In genomic region chr1:176997254-176997653, GRCm38 (mm10) we compare ENCODE assay signal across 8 mouse cellular contexts.
A peak's percentile ranks its signal among the peaks of the same experiment; 100 is the strongest.
DNase-seq lines count a peak whose midpoint lies in the region; ATAC-seq and TF ChIP-seq lines count a peak whose summit lies in the region.

No protein-coding gene starts in this region.

- TF ChIP-seq EP300 in liver, postnatal 0 days (IDR thresholded peaks at IDR 0.05; ENCODE audit: low read depth): no peak

- DNase-seq in kidney, postnatal 25 days: no peak
- DNase-seq in hindbrain, embryonic 10.5 days (ENCODE audit: low spot score): no peak
- DNase-seq in liver, postnatal 0 days: no peak
- no peak for DNase-seq in thymus, adult 2 months
- DNase-seq in left cerebral cortex, adult 9 months (ENCODE audit: low spot score in 2 of 2): no peak
- no peak for DNase-seq in left cerebral cortex, postnatal 10 days (ENCODE audit: extremely low spot score in 1 of 2, low spot score in 2 of 2)

- no peaks in the 10 kb centered on the region for H3K36me3 ChIP-seq in kidney, embryonic 14.5 days (ENCODE audit: control insufficient read depth, insufficient read depth, low read length)
- H3K36me3 ChIP-seq in hindbrain, embryonic 10.5 days: no peaks in the 10 kb centered on the region
- H3K36me3 ChIP-seq in liver, postnatal 0 days (replicated peaks; ENCODE audit: insufficient read depth, low read length): no peaks in the 10 kb centered on the region
- no peaks in the 10 kb centered on the region for H3K36me3 ChIP-seq in thymus, adult 2 months (ENCODE audit: control insufficient read depth, insufficient read depth, low read length)

- peaks cover 20% of the 10 kb centered on the region for H3K4me1 ChIP-seq in kidney, embryonic 14.5 days (ENCODE audit: control insufficient read depth, insufficient read depth, low read length)
- peaks cover 32% of the 10 kb centered on the region for H3K4me1 ChIP-seq in bone marrow macrophage, adult 2 months (ENCODE audit: control insufficient read depth, insufficient read depth, low read length)
- peaks cover 89% of the 10 kb centered on the region for H3K4me1 ChIP-seq in hindbrain, embryonic 10.5 days (replicated peaks)
- peaks cover 16% of the 10 kb centered on the region for H3K4me1 ChIP-seq in liver, postnatal 0 days (ENCODE audit: insufficient read depth)
- H3K4me1 ChIP-seq in thymus, adult 2 months (replicated peaks; ENCODE audit: control insufficient read depth, insufficient read depth, low read length): peaks cover 46% of the 10 kb centered on the region

- H3K27me3 ChIP-seq in kidney, embryonic 14.5 days (ENCODE audit: control insufficient read depth, insufficient read depth, low read length): no peaks in the 10 kb centered on the region
- no peaks in the 10 kb centered on the region for H3K27me3 ChIP-seq in hindbrain, embryonic 10.5 days (ENCODE audit: insufficient read depth, poor library complexity, severe bottlenecking)
- H3K27me3 ChIP-seq in liver, postnatal 0 days (ENCODE audit: insufficient read depth, low read length): no peaks in the 10 kb centered on the region
- no peaks in the 10 kb centered on the region for H3K27me3 ChIP-seq in thymus, adult 2 months (ENCODE audit: control insufficient read depth, insufficient read depth, low read length)

- H3K9me3 ChIP-seq in kidney, embryonic 14.5 days (ENCODE audit: control insufficient read depth, low read length): no peaks in the 10 kb centered on the region
- H3K9me3 ChIP-seq in hindbrain, embryonic 10.5 days: no peaks in the 10 kb centered on the region
- no peaks in the 10 kb centered on the region for H3K9me3 ChIP-seq in liver, postnatal 0 days (ENCODE audit: low read length)

- H3K4me3 ChIP-seq in kidney, embryonic 14.5 days (ENCODE audit: low read length): no peak overlapping the region
- no peak overlapping the region for H3K4me3 ChIP-seq in bone marrow macrophage, adult 2 months (ENCODE audit: insufficient read depth, low read length)
- H3K4me3 ChIP-seq in hindbrain, embryonic 10.5 days: peak overlapping the region; percentile 46
- no peak overlapping the region for H3K4me3 ChIP-seq in liver, postnatal 0 days (ENCODE audit: low read depth, low read length)
- no peak overlapping the region for H3K4me3 ChIP-seq in thymus, adult 2 months (ENCODE audit: control insufficient read depth, insufficient read depth, low read length)

- 51% methylated on average over 6 of the region's 6 CpGs for WGBS in kidney, embryonic 14.5 days
- WGBS in hindbrain, embryonic 10.5 days: 32% methylated on average over 6 of the region's 6 CpGs
- WGBS in liver, postnatal 0 days (ENCODE audit: insufficient replicate concordance): 76% methylated on average over 6 of the region's 6 CpGs
- 92% methylated on average over 6 of the region's 6 CpGs for WGBS in thymus, adult 2 months

- intact Hi-C loops in left cerebral cortex, postnatal 10 days (cut with DNase I): loop anchor here (10.0 kb wide), 2 partner anchors 112 to 688 kb away; no protein-coding TSS in a partner anchor

- no peak for TF ChIP-seq POLR2A in bone marrow macrophage, adult 2 months (IDR thresholded peaks at IDR 0.05; ENCODE audit: borderline replicate concordance, low read depth, low read length)
- no peak for TF ChIP-seq POLR2A in thymus, adult 2 months (IDR thresholded peaks at IDR 0.05; ENCODE audit: control insufficient read depth, extremely low read depth, insufficient read depth, low read length, poor library complexity)

- H3K27ac ChIP-seq in kidney, embryonic 14.5 days (ENCODE audit: low read depth, low read length): peak overlapping the region; percentile 76; the same call in 1 of the 2 replicates
- peak overlapping the region; percentile 59; the same call in 1 of the 2 replicates for H3K27ac ChIP-seq in bone marrow macrophage, adult 2 months (ENCODE audit: insufficient read depth, low read depth, low read length)
- peak overlapping the region; percentile 96 for H3K27ac ChIP-seq in hindbrain, embryonic 10.5 days
- H3K27ac ChIP-seq in liver, postnatal 0 days (ENCODE audit: low read depth): 0 out of 2 replicates have a peak overlapping the region, but pooled peaks have one; percentile 5
- no peak overlapping the region for H3K27ac ChIP-seq in thymus, adult 2 months (ENCODE audit: control insufficient read depth, insufficient read depth, low read length)

- peak overlapping the region; percentile 39; the same call in 1 of the 2 replicates for H3K4me2 ChIP-seq in kidney, embryonic 14.5 days (replicated peaks; ENCODE audit: low read depth, low read length)
- peak overlapping the region; percentile 57 for H3K4me2 ChIP-seq in liver, postnatal 0 days (ENCODE audit: low read depth, low read length)

- no peak for ATAC-seq in kidney, embryonic 14.5 days (ENCODE audit: low FRiP score, low TSS enrichment)
- ATAC-seq in liver, postnatal 0 days: no peak

- TF ChIP-seq CTCF in bone marrow macrophage, adult 2 months (IDR thresholded peaks at IDR 0.05; ENCODE audit: low read depth, low read length): no peak
- no peak for TF ChIP-seq CTCF in liver, postnatal 0 days (IDR thresholded peaks at IDR 0.05; ENCODE audit: low read depth)
- TF ChIP-seq CTCF in thymus, adult 2 months (IDR thresholded peaks at IDR 0.05; ENCODE audit: borderline replicate concordance, control insufficient read depth, extremely low read depth, insufficient read depth, low read length, poor library complexity): no peak

- no peak overlapping the region for H3K9ac ChIP-seq in kidney, embryonic 14.5 days (ENCODE audit: low read depth, low read length)
- no peak overlapping the region for H3K9ac ChIP-seq in liver, postnatal 0 days (replicated peaks)
